ENCODE assay signal across 8 mouse cellular contexts in the genomic region with DNA sequence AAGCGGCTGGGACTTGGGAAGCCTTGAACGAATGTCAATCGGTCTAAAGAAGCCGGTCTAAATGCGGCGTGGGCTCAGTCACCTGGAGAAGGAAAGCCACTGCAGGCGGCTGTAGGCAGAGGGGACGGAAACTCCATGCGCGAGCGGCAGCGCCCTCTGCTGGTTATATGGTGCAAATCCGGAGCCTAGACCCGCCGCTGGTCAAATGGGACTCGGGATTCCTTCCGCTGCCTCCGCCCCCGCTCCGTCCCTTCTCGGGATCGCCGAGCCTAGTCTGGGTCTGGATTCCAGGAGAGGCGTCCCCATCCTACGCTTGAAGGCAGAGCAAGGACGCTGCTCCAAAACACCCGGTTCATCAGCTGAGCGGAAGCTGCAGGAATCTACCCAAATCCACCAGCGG. TPM values are rescaled to one million over a fixed set of nuclear protein-coding genes. Genes with fewer than 3 reads are reported as not detected.
DNase-seq lines count a peak whose midpoint lies in the region; ATAC-seq and TF ChIP-seq lines count a peak whose summit lies in the region.

No protein-coding gene starts in this region.

- no peak for TF ChIP-seq POLR2A in bone marrow macrophage, adult 2 months (IDR thresholded peaks at IDR 0.05; ENCODE audit: borderline replicate concordance, low read depth, low read length)
- peak; percentile 75 for TF ChIP-seq POLR2A in embryonic fibroblast, embryonic 13.5 days (IDR thresholded peaks at IDR 0.05; ENCODE audit: low read depth, low read length)

- WGBS in heart, embryonic 11.5 days (ENCODE audit: insufficient replicate concordance) = under 1% methylated on average over 29 of the region's 29 CpGs
- under 1% methylated on average over 29 of the region's 29 CpGs for WGBS in kidney, embryonic 15.5 days
- WGBS in limb, embryonic 15.5 days = under 1% methylated on average over 29 of the region's 29 CpGs
- WGBS in midbrain, postnatal 0 days = under 1% methylated on average over 29 of the region's 29 CpGs

- H3K4me3 ChIP-seq in bone marrow macrophage, adult 2 months (ENCODE audit: insufficient read depth, low read length) = peak overlapping the region; percentile 55
- H3K4me3 ChIP-seq in embryonic fibroblast, embryonic 13.5 days (ENCODE audit: insufficient read depth, low read length) = peak overlapping the region; percentile 37
- H3K4me3 ChIP-seq in heart, embryonic 11.5 days (ENCODE audit: low read depth, low read length) = peak overlapping the region; percentile 65
- H3K4me3 ChIP-seq in kidney, embryonic 15.5 days (replicated peaks) = peak overlapping the region; percentile 61
- peak overlapping the region; percentile 61 for H3K4me3 ChIP-seq in limb, embryonic 15.5 days
- peak overlapping the region; percentile 76 for H3K4me3 ChIP-seq in midbrain, postnatal 0 days (ENCODE audit: low read depth, low read length)

- peaks cover 34% of the 10 kb centered on the region for H3K27me3 ChIP-seq in heart, embryonic 11.5 days (ENCODE audit: control insufficient read depth, insufficient read depth, low read length)
- H3K27me3 ChIP-seq in kidney, embryonic 15.5 days = peaks cover 57% of the 10 kb centered on the region
- peaks cover 22% of the 10 kb centered on the region for H3K27me3 ChIP-seq in limb, embryonic 15.5 days
- no peaks in the 10 kb centered on the region for H3K27me3 ChIP-seq in midbrain, postnatal 0 days (ENCODE audit: insufficient read depth, low read length)

- H3K9me3 ChIP-seq in heart, embryonic 11.5 days (replicated peaks; ENCODE audit: control insufficient read depth, low read length) = no peaks in the 10 kb centered on the region
- H3K9me3 ChIP-seq in kidney, embryonic 15.5 days (replicated peaks) = no peaks in the 10 kb centered on the region
- no peaks in the 10 kb centered on the region for H3K9me3 ChIP-seq in limb, embryonic 15.5 days
- H3K9me3 ChIP-seq in midbrain, postnatal 0 days (ENCODE audit: low read length) = no peaks in the 10 kb centered on the region

- H3K9ac ChIP-seq in heart, embryonic 11.5 days (ENCODE audit: low read depth, low read length) = peak overlapping the region; percentile 35; the same call in 1 of the 2 replicates
- H3K9ac ChIP-seq in kidney, embryonic 15.5 days = peak overlapping the region; percentile 43
- H3K9ac ChIP-seq in limb, embryonic 15.5 days = peak overlapping the region; percentile 56
- peak overlapping the region; percentile 93 for H3K9ac ChIP-seq in midbrain, postnatal 0 days (replicated peaks; ENCODE audit: low read length, poor library complexity, severe bottlenecking)

- no peaks in the 10 kb centered on the region for H3K36me3 ChIP-seq in heart, embryonic 11.5 days (ENCODE audit: control insufficient read depth, insufficient read depth, low read length)
- H3K36me3 ChIP-seq in kidney, embryonic 15.5 days = no peaks in the 10 kb centered on the region
- no peaks in the 10 kb centered on the region for H3K36me3 ChIP-seq in limb, embryonic 15.5 days
- no peaks in the 10 kb centered on the region for H3K36me3 ChIP-seq in midbrain, postnatal 0 days (ENCODE audit: insufficient read depth, low read length)

- H3K4me2 ChIP-seq in heart, embryonic 11.5 days = peak overlapping the region; percentile 99
- H3K4me2 ChIP-seq in kidney, embryonic 15.5 days = peak overlapping the region; percentile 100
- peak overlapping the region; percentile 92 for H3K4me2 ChIP-seq in limb, embryonic 15.5 days
- peak overlapping the region; percentile 74 for H3K4me2 ChIP-seq in midbrain, postnatal 0 days (ENCODE audit: low read depth, low read length, poor library complexity, severe bottlenecking)

- ATAC-seq in heart, embryonic 11.5 days (replicated peaks; ENCODE audit: insufficient number of reproducible peaks, low FRiP score, low TSS enrichment) = peak; percentile 41; the same call in 1 of the 2 replicates
- peak; percentile 57 for ATAC-seq in kidney, embryonic 15.5 days (replicated peaks; ENCODE audit: low FRiP score)
- 0 out of 2 replicates have a peak, but pooled peaks have one; percentile 36 for ATAC-seq in limb, embryonic 15.5 days (ENCODE audit: insufficient number of reproducible peaks, low FRiP score, low TSS enrichment, low read depth)
- peak; percentile 57 for ATAC-seq in midbrain, postnatal 0 days (ENCODE audit: low FRiP score)

- peak; percentile 84 to 87 for DNase-seq in B cell, adult 2 months
- peak; percentile 94 for DNase-seq in midbrain, postnatal 0 days (ENCODE audit: low spot score)
- peak; percentile 55 to 84 for DNase-seq in spleen, postnatal 10 days (ENCODE audit: low spot score in 2 of 2)

- no peak overlapping the region for H3K27ac ChIP-seq in bone marrow macrophage, adult 2 months (ENCODE audit: insufficient read depth, low read depth, low read length)
- H3K27ac ChIP-seq in embryonic fibroblast, embryonic 13.5 days (ENCODE audit: insufficient read depth, low read length) = peak overlapping the region; percentile 0; the same call in 1 of the 2 replicates
- no peak overlapping the region for H3K27ac ChIP-seq in heart, embryonic 11.5 days (ENCODE audit: low read depth, low read length)
- H3K27ac ChIP-seq in kidney, embryonic 15.5 days = no peak overlapping the region
- H3K27ac ChIP-seq in limb, embryonic 15.5 days = peak overlapping the region; percentile 33; the same call in 1 of the 2 replicates
- peak overlapping the region; percentile 95 for H3K27ac ChIP-seq in midbrain, postnatal 0 days (ENCODE audit: low read depth, low read length)

- TF ChIP-seq CTCF in bone marrow macrophage, adult 2 months (IDR thresholded peaks at IDR 0.05; ENCODE audit: low read depth, low read length) = peak; percentile 77
- TF ChIP-seq CTCF in embryonic fibroblast, embryonic 13.5 days (IDR thresholded peaks at IDR 0.05; ENCODE audit: borderline replicate concordance, insufficient read depth, low read length) = peak; percentile 72
- TF ChIP-seq CTCF in midbrain, postnatal 0 days (IDR thresholded peaks at IDR 0.05) = peak; percentile 97

- peaks cover 8% of the 10 kb centered on the region for H3K4me1 ChIP-seq in bone marrow macrophage, adult 2 months (ENCODE audit: control insufficient read depth, insufficient read depth, low read length)
- H3K4me1 ChIP-seq in embryonic fibroblast, embryonic 13.5 days (ENCODE audit: control insufficient read depth, insufficient read depth, low read length) = peaks cover 5% of the 10 kb centered on the region
- H3K4me1 ChIP-seq in heart, embryonic 11.5 days (ENCODE audit: control insufficient read depth, insufficient read depth, low read length) = peaks cover 13% of the 10 kb centered on the region; the same call in 1 of the 2 replicates
- H3K4me1 ChIP-seq in kidney, embryonic 15.5 days = peaks cover 38% of the 10 kb centered on the region
- H3K4me1 ChIP-seq in limb, embryonic 15.5 days = peaks cover 46% of the 10 kb centered on the region
- no peaks in the 10 kb centered on the region for H3K4me1 ChIP-seq in midbrain, postnatal 0 days (ENCODE audit: insufficient read depth, low read length)

RNA-seq across cellular contexts. Expression of a gene that starts 34.2 kb away (rescaled TPM):
- 3.7 and 5.1 TPM in 2 replicates for polyA plus RNA-seq in bone marrow macrophage, adult 2 months (2012; ENCODE audit: insufficient read depth, insufficient read length, missing spikeins)
- 101 and 119 TPM in 2 replicates for polyA plus RNA-seq in embryonic fibroblast, embryonic 13.5 days (2011; ENCODE audit: insufficient read length, low read depth, missing spikeins)
- polyA plus RNA-seq in heart, embryonic 11.5 days (2014; fragmentation: Nextera tagmentation; extraction: Ambion mirVana) = 8.2 TPM in 2 replicates
- polyA plus RNA-seq in kidney, embryonic 15.5 days (2015; fragmentation: Nextera tagmentation; extraction: Ambion mirVana) = 14.0 and 14.9 TPM in 2 replicates
- polyA plus RNA-seq in limb, embryonic 15.5 days (2015; fragmentation: Nextera tagmentation; extraction: Ambion mirVana) = 30.4 and 31.9 TPM in 2 replicates
- total RNA-seq in midbrain, postnatal 0 days (2014; rRNA removed) = 3.2 TPM in 2 replicates
- 2.7 and 3.8 TPM in 2 replicates for polyA plus RNA-seq in midbrain, postnatal 0 days (2015; fragmentation: Nextera tagmentation; extraction: Ambion mirVana)

RNA-seq across cellular contexts. Expression of a gene that starts 34.4 kb away (rescaled TPM):
- 81.5 and 83.4 TPM in 2 replicates for polyA plus RNA-seq in bone marrow macrophage, adult 2 months (2012; ENCODE audit: insufficient read depth, insufficient read length, missing spikeins)
- 76.2 and 89.7 TPM in 2 replicates for polyA plus RNA-seq in embryonic fibroblast, embryonic 13.5 days (2011; ENCODE audit: insufficient read length, low read depth, missing spikeins)
- 18.8 and 25.5 TPM in 2 replicates for polyA plus RNA-seq in heart, embryonic 11.5 days (2014; fragmentation: Nextera tagmentation; extraction: Ambion mirVana)
- polyA plus RNA-seq in kidney, embryonic 15.5 days (2015; fragmentation: Nextera tagmentation; extraction: Ambion mirVana) = 28.7 and 32.3 TPM in 2 replicates
- polyA plus RNA-seq in limb, embryonic 15.5 days (2015; fragmentation: Nextera tagmentation; extraction: Ambion mirVana) = 33.0 and 34.9 TPM in 2 replicates
- 41.3 and 117 TPM in 2 replicates for total RNA-seq in midbrain, postnatal 0 days (2014; rRNA removed)
- polyA plus RNA-seq in midbrain, postnatal 0 days (2015; fragmentation: Nextera tagmentation; extraction: Ambion mirVana) = 24.1 and 31.7 TPM in 2 replicates

Comparison
In these comparisons a context has a peak if more than half of its experiments do, and no peak if none do; other contexts are left out.
1. H3K27ac ChIP-seq: peak in embryonic fibroblast, embryonic 13.5 days (single experiment), limb, embryonic 15.5 days (single experiment) and midbrain, postnatal 0 days (single experiment); none in bone marrow macrophage, adult 2 months (single experiment), heart, embryonic 11.5 days (single experiment) and kidney, embryonic 15.5 days (single experiment).
2. H3K9ac ChIP-seq: peak in every context shown above with its lines; median percentile 93 in midbrain, postnatal 0 days; 56 in limb, embryonic 15.5 days; 43 in kidney, embryonic 15.5 days; 35 in heart, embryonic 11.5 days.
3. Peak in every context shown above with its lines, with median percentiles within 50 percentile points of each other: DNase-seq, H3K4me3 ChIP-seq, CTCF ChIP-seq, ATAC-seq and H3K4me2 ChIP-seq.